Mouse (Mus musculus) midbrain, embryonic 11.5 days (tissue): ENCODE results near the gene Vps39. TPM values are rescaled to one million over a fixed set of nuclear protein-coding genes. Genes with fewer than 3 reads are reported as not detected.

Experiments
- ATAC-seq: fragments of 200-750 bp; cut with Nextera tagmentation; 2 replicates; pipeline ENCODE4 v1.8.0; 2017; ENCODE audit warnings: moderate TSS enrichment, moderate library complexity; ENCODE audit not compliant: low FRiP score
- DNase-seq: peaks from one replicate; pipeline ENCODE4 v3.0.0; 2015; ENCODE audit warnings: low spot score; ENCODE audit errors: missing footprints
- H3K27ac ChIP-seq: fragments of 300-500 bp; sonication (generic); 2 replicates; pipeline ENCODE4 v1.5.1; 2014; ENCODE audit warnings: low read depth, low read length
- H3K27me3 ChIP-seq: fragments of 300-500 bp; sonication (generic); 2 replicates; pipeline ENCODE4 v1.6.1; 2014; ENCODE audit warnings: mild to moderate bottlenecking, low read length, moderate library complexity, mixed read lengths; ENCODE audit not compliant: control insufficient read depth, insufficient read depth
- H3K36me3 ChIP-seq: fragments of 300-500 bp; sonication (generic); 2 replicates; pipeline ENCODE4 v1.6.1; 2014; ENCODE audit warnings: mild to moderate bottlenecking, low read length, moderate library complexity, mixed read lengths; ENCODE audit not compliant: control insufficient read depth, insufficient read depth
- H3K4me1 ChIP-seq: fragments of 300-500 bp; sonication (generic); 2 replicates; pipeline ENCODE4 v1.6.1; 2014; ENCODE audit warnings: low read length; ENCODE audit not compliant: control insufficient read depth, insufficient read depth
- H3K4me2 ChIP-seq: fragments of 300-500 bp; sonication (generic); 2 replicates; pipeline ENCODE4 v1.6.1; 2014; ENCODE audit warnings: mild to moderate bottlenecking, moderate library complexity
- H3K4me3 ChIP-seq: fragments of 300-500 bp; sonication (generic); 2 replicates; pipeline ENCODE4 v1.5.1; 2014; ENCODE audit warnings: low read depth, low read length
- H3K9ac ChIP-seq: fragments of 300-500 bp; sonication (generic); 2 replicates; pipeline ENCODE4 v1.6.1; 2014; ENCODE audit warnings: low read length
- H3K9me3 ChIP-seq: fragments of 300-500 bp; sonication (generic); 2 replicates; pipeline ENCODE4 v1.6.1; 2016; ENCODE audit warnings: low read length; ENCODE audit not compliant: control insufficient read depth
- WGBS: fragments of 180-500 bp; shearing (Covaris S2); extraction: QIAGEN DNeasy Blood & Tissue Kit; methylation state at CpG from one replicate; pipeline ENCODE4 v1.1.7; 2014; 5-methylcytosine and 5-hydroxymethylcytosine counted together
- polyA plus RNA-seq: library from polyadenylated mRNA; unstranded; fragments of >200 nt; fragmentation: Nextera tagmentation; extraction: Ambion mirVana; gene quantifications from 2 replicates; pipeline ENCODE4 v1.2.1, GENCODE M21; 2014

Vps39 gene
- polyA plus RNA-seq, 1 experiment from 2014 or later = 36.8 TPM

DNA sequence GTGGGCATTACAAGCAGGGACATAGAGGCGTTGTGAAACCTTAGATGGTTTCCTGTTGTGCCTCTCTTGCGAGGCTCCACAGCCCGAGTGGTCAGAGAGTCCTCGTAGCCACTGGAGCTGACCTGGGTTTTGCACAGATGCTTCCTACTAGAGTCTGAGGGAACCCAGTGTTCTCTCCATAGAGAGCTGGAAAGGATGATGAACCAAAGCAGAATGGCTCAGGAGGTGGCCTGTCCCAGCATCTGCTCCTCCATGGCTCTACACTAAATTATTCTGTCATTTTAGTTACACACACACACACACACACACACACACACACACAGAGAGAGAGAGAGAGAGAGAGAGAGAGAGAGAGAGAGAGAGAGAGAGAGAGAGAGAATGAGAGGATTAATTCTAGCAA is 67.3 kb downstream of the Vps39 start:
- WGBS = 83% methylated on average over 4 of the region's 4 CpGs

GRCm38 (mm10) chr2:120284705-120285104 is 68.2 kb downstream of the Vps39 start:
- ATAC-seq = no peak
- H3K27me3 ChIP-seq = no peaks in the 10 kb centered on the region; the same call in 1 of the 2 replicates
- H3K4me3 ChIP-seq = no peak overlapping the region
- no peaks in the 10 kb centered on the region for H3K36me3 ChIP-seq
- no peak overlapping the region for H3K4me2 ChIP-seq
- no peak overlapping the region for H3K9ac ChIP-seq
- H3K27ac ChIP-seq = no peak overlapping the region
- H3K9me3 ChIP-seq = no peaks in the 10 kb centered on the region
- H3K4me1 ChIP-seq = no peaks in the 10 kb centered on the region
- DNase-seq = no peak

More for the DNA sequence above, 67.3 kb downstream of the Vps39 start:
- ATAC-seq (no peak), DNase-seq (no peak)
- Histone ChIP-seq H3K9ac (no peak overlapping the region), H3K27me3 (no peaks in the 10 kb centered on the region; the same call in 1 of the 2 replicates), H3K4me2 (no peak overlapping the region), H3K9me3 (no peaks in the 10 kb centered on the region), H3K4me3 (no peak overlapping the region), H3K36me3 (no peaks in the 10 kb centered on the region), H3K4me1 (no peaks in the 10 kb centered on the region), H3K27ac (no peak overlapping the region)

GRCm38 (mm10) chr2:120284094-120284493 is 68.8 kb downstream of the Vps39 start:
- Histone ChIP-seq H3K4me3 (no peak overlapping the region), H3K27ac (no peak overlapping the region), H3K4me1 (no peaks in the 10 kb centered on the region), H3K36me3 (no peaks in the 10 kb centered on the region), H3K4me2 (no peak overlapping the region), H3K9me3 (no peaks in the 10 kb centered on the region), H3K27me3 (no peaks in the 10 kb centered on the region; the same call in 1 of the 2 replicates), H3K9ac (no peak overlapping the region)
- DNase-seq (no peak), ATAC-seq (no peak)
- 84% methylated on average over 5 of the region's 5 CpGs for WGBS

GRCm38 (mm10) chr2:120283550-120283949 is 69.4 kb downstream of the Vps39 start:
- DNase-seq (no peak), ATAC-seq (no peak)
- no peaks in the 10 kb centered on the region for H3K36me3 ChIP-seq
- no peaks in the 10 kb centered on the region for H3K9me3 ChIP-seq
- no peak overlapping the region for H3K27ac ChIP-seq
- WGBS = 60% methylated on average over 6 of the region's 6 CpGs
- H3K9ac ChIP-seq = no peak overlapping the region
- H3K4me3 ChIP-seq = no peak overlapping the region
- no peak overlapping the region for H3K4me2 ChIP-seq
- H3K27me3 ChIP-seq = no peaks in the 10 kb centered on the region; the same call in 1 of the 2 replicates
- no peaks in the 10 kb centered on the region for H3K4me1 ChIP-seq

- H3K4me3 ChIP-seq = no peak overlapping the region
- H3K9me3 ChIP-seq = no peaks in the 10 kb centered on the region
- DNase-seq (no peak), ATAC-seq (no peak)
- H3K4me2 ChIP-seq = no peak overlapping the region
- 63% methylated on average over 3 of the region's 3 CpGs for WGBS
- no peak overlapping the region for H3K27ac ChIP-seq
- H3K9ac ChIP-seq = no peak overlapping the region
- no peaks in the 10 kb centered on the region; the same call in 1 of the 2 replicates for H3K27me3 ChIP-seq
- H3K4me1 ChIP-seq = no peaks in the 10 kb centered on the region
- no peaks in the 10 kb centered on the region for H3K36me3 ChIP-seq
Observed at GRCm38 (mm10) chr2:120281221-120281620, 71.7 kb downstream of the Vps39 start.

DNA sequence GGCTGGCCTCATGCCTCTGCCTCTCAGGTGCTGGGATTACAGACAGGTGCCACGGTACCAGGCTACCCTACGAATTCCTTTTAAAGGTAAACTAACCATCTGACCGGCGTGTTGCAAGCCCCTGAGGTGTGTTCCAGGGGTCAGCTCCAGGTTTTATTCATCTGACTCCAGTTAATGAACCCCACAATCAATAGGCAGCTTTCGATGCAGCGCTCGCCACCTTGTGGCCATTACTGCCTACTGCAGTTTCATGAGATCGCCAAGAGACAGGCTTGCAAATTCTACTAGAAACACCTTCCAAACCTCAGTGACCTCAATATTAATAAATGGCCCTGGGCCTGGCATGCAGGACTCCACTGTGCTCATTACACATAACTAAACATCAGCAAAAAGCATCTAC is 73.0 kb downstream of the Vps39 start:
- Histone ChIP-seq H3K9ac (no peak overlapping the region), H3K9me3 (no peaks in the 10 kb centered on the region), H3K27ac (no peak overlapping the region), H3K27me3 (no peaks in the 10 kb centered on the region; the same call in 1 of the 2 replicates), H3K36me3 (no peaks in the 10 kb centered on the region), H3K4me3 (no peak overlapping the region), H3K4me1 (no peaks in the 10 kb centered on the region), H3K4me2 (no peak overlapping the region)
- WGBS = 15% methylated on average over 8 of the region's 8 CpGs
- ATAC-seq (no peak), DNase-seq (peak; percentile 88)

DNA sequence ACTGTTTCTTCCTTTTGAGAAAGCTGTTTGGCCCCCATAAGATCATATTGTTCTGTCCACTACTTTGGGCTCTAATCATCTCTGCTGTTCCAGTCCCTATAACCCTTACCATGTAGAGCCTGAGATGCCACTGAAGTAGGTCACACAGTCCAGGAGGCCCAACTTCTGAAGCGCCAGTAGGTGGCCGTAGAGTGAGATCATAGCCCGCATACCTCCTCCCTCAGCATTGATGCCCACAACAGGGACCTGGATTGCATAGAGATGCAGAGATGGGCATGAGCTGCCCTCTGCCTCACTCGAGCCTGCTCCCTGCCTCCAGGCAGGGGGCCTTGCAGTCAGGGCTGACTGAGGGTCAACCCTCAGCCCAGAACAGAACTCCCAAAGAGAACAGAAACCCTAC is 76.0 kb downstream of the Vps39 start:
- Histone ChIP-seq H3K4me3 (no peak overlapping the region), H3K36me3 (no peaks in the 10 kb centered on the region), H3K4me2 (no peak overlapping the region), H3K27ac (no peak overlapping the region), H3K9me3 (no peaks in the 10 kb centered on the region), H3K9ac (no peak overlapping the region), H3K27me3 (no peaks in the 10 kb centered on the region), H3K4me1 (no peaks in the 10 kb centered on the region)
- WGBS = 82% methylated on average over 4 of the region's 4 CpGs
- ATAC-seq (no peak), DNase-seq (no peak)

DNA sequence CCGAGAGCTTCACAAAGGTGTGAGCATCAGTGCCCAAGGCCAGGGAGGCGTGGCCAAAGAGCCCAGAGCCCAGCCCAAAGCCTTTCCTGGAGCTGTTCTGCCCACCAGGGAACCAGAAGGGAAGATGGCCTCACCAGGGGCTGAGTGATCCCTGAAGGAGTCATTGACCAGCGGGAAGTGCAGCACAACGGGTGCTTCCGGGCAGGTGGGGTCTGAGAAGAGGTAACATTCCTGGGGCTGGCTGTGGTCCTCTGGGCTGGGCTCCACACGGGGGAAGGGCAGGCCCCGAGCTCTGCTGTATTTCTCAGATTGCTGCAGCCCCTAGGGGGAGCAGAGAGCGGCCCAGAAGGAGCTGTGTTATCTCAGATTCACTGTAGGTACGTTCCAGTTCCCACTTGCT is 84.3 kb downstream of the Vps39 start:
- no peak overlapping the region for H3K9ac ChIP-seq
- H3K9me3 ChIP-seq = no peaks in the 10 kb centered on the region
- no peak overlapping the region for H3K27ac ChIP-seq
- 0 out of 2 replicates have a peak, but pooled peaks cover 2% of the 10 kb centered on the region for H3K4me1 ChIP-seq
- H3K36me3 ChIP-seq = no peaks in the 10 kb centered on the region
- no peaks in the 10 kb centered on the region for H3K27me3 ChIP-seq
- H3K4me2 ChIP-seq = peak overlapping the region; percentile 11; the same call in 1 of the 2 replicates
- no peak for DNase-seq
- 0 out of 2 replicates have a peak, but pooled peaks have one; percentile 19 for ATAC-seq
- WGBS = 1% methylated on average over 9 of the region's 9 CpGs
- H3K4me3 ChIP-seq = no peak overlapping the region
